ENCODE assay signal across 10 mouse cellular contexts in genomic region chr5:112280863-112281660, GRCm38 (mm10). TPM values are rescaled to one million over a fixed set of nuclear protein-coding genes. Genes with fewer than 3 reads are reported as not detected.
A peak's percentile ranks its signal among the peaks of the same experiment; 100 is the strongest.
DNase-seq lines count a peak whose midpoint lies in the region; ATAC-seq and TF ChIP-seq lines count a peak whose summit lies in the region.
"Had no signal": no experiment of that assay in that cellular context is flagged by ENCODE, and none has a peak within 500 bp of the region (broad histone marks: within the 10 kb centered on the region; RNA-seq: fewer than 3 reads in every experiment).

No protein-coding gene starts in this region.

- TF ChIP-seq CTCF in forebrain, postnatal 0 days (IDR thresholded peaks at IDR 0.05; ENCODE audit: low read depth) = no peak
- TF ChIP-seq CTCF in small intestine, adult 2 months (IDR thresholded peaks at IDR 0.05; ENCODE audit: extremely low read depth, insufficient read length, insufficient replicate concordance, low read depth, low read length) = no peak

- H3K9me3 ChIP-seq in forebrain, embryonic 13.5 days (replicated peaks) = no peaks in the 10 kb centered on the region
- no peaks in the 10 kb centered on the region for H3K9me3 ChIP-seq in forebrain, postnatal 0 days (ENCODE audit: low read length)
- no peaks in the 10 kb centered on the region for H3K9me3 ChIP-seq in lung, embryonic 15.5 days
- no peaks in the 10 kb centered on the region for H3K9me3 ChIP-seq in embryonic facial prominence, embryonic 10.5 days

- no peak for DNase-seq in forebrain, postnatal 0 days
- DNase-seq in lung, postnatal 36 days = no peak
- DNase-seq in embryonic facial prominence, embryonic 10.5 days (ENCODE audit: low spot score) = peak; percentile 24
- DNase-seq in cerebellum, postnatal 36 days = no peak
- no peak for DNase-seq in right cerebral cortex, adult 2 months (ENCODE audit: low spot score in 2 of 2)
- DNase-seq: cerebellum, adult 11-12 months had no signal

- no peak overlapping the region for H3K4me3 ChIP-seq in forebrain, embryonic 13.5 days
- no peak overlapping the region for H3K4me3 ChIP-seq in forebrain, postnatal 0 days (ENCODE audit: low read depth, low read length)
- H3K4me3 ChIP-seq in lung, embryonic 15.5 days = no peak overlapping the region
- H3K4me3 ChIP-seq in embryonic facial prominence, embryonic 10.5 days = no peak overlapping the region
- no peak overlapping the region for H3K4me3 ChIP-seq in small intestine, adult 2 months (ENCODE audit: low read depth, low read length)

- H3K4me2 ChIP-seq in forebrain, embryonic 13.5 days = no peak overlapping the region
- H3K4me2 ChIP-seq in forebrain, postnatal 0 days (ENCODE audit: low read depth) = no peak overlapping the region
- H3K4me2 ChIP-seq in lung, embryonic 15.5 days = no peak overlapping the region

- ATAC-seq in forebrain, embryonic 13.5 days = no peak
- no peak for ATAC-seq in forebrain, postnatal 0 days
- ATAC-seq in lung, embryonic 15.5 days (ENCODE audit: borderline replicate concordance, extremely low read depth, low FRiP score, low TSS enrichment) = no peak
- ATAC-seq: inflammation-experienced regulatory T-cells, adult 6 months had no signal

- H3K36me3 ChIP-seq in forebrain, embryonic 13.5 days (ENCODE audit: poor library complexity, severe bottlenecking) = no peaks in the 10 kb centered on the region
- H3K36me3 ChIP-seq in forebrain, postnatal 0 days (ENCODE audit: insufficient read depth) = no peaks in the 10 kb centered on the region
- H3K36me3 ChIP-seq in lung, embryonic 15.5 days = no peaks in the 10 kb centered on the region
- H3K36me3 ChIP-seq in embryonic facial prominence, embryonic 10.5 days (replicated peaks) = no peaks in the 10 kb centered on the region
- no peaks in the 10 kb centered on the region for H3K36me3 ChIP-seq in small intestine, adult 2 months (ENCODE audit: control insufficient read depth, insufficient read depth, low read length)

- WGBS in forebrain, embryonic 13.5 days = 55% methylated on average over 14 of the region's 15 CpGs
- 53% methylated on average over 15 of the region's 15 CpGs for WGBS in forebrain, postnatal 0 days
- WGBS in lung, embryonic 15.5 days = 52% methylated on average over 15 of the region's 15 CpGs
- 51% methylated on average over 15 of the region's 15 CpGs for WGBS in embryonic facial prominence, embryonic 10.5 days
- 73% methylated on average over 15 of the region's 15 CpGs for WGBS in small intestine, adult 2 months

- H3K9ac ChIP-seq in forebrain, embryonic 13.5 days = peak overlapping the region; percentile 12; the same call in 1 of the 2 replicates
- H3K9ac ChIP-seq in forebrain, postnatal 0 days = no peak overlapping the region
- no peak overlapping the region for H3K9ac ChIP-seq in lung, embryonic 15.5 days

- no peak for TF ChIP-seq POLR2A in small intestine, adult 2 months (IDR thresholded peaks at IDR 0.05; ENCODE audit: low read depth, low read length)

- H3K27me3 ChIP-seq in forebrain, embryonic 13.5 days = no peaks in the 10 kb centered on the region
- H3K27me3 ChIP-seq in forebrain, postnatal 0 days (ENCODE audit: insufficient read depth, low read length) = no peaks in the 10 kb centered on the region
- H3K27me3 ChIP-seq in lung, embryonic 15.5 days = no peaks in the 10 kb centered on the region
- no peaks in the 10 kb centered on the region for H3K27me3 ChIP-seq in embryonic facial prominence, embryonic 10.5 days (replicated peaks; ENCODE audit: low read depth, poor library complexity, severe bottlenecking)
- H3K27me3 ChIP-seq in small intestine, adult 2 months (ENCODE audit: control insufficient read depth, insufficient read depth, low read length) = no peaks in the 10 kb centered on the region

- H3K4me1 ChIP-seq in forebrain, embryonic 13.5 days = peaks cover 43% of the 10 kb centered on the region
- no peaks in the 10 kb centered on the region for H3K4me1 ChIP-seq in forebrain, postnatal 0 days (ENCODE audit: insufficient read depth)
- peaks cover 71% of the 10 kb centered on the region for H3K4me1 ChIP-seq in lung, embryonic 15.5 days
- peaks cover 80% of the 10 kb centered on the region for H3K4me1 ChIP-seq in embryonic facial prominence, embryonic 10.5 days
- H3K4me1 ChIP-seq in small intestine, adult 2 months (ENCODE audit: control insufficient read depth, insufficient read depth, insufficient read length, low read length) = peaks cover 25% of the 10 kb centered on the region

- H3K27ac ChIP-seq in forebrain, embryonic 13.5 days = no peak overlapping the region
- no peak overlapping the region for H3K27ac ChIP-seq in forebrain, postnatal 0 days (ENCODE audit: low read depth, low read length)
- peak overlapping the region; percentile 26; the same call in 1 of the 2 replicates for H3K27ac ChIP-seq in lung, embryonic 15.5 days
- no peak overlapping the region; the same call in 1 of the 2 replicates for H3K27ac ChIP-seq in embryonic facial prominence, embryonic 10.5 days (replicated peaks)
- peak overlapping the region; percentile 10; the same call in 1 of the 2 replicates for H3K27ac ChIP-seq in small intestine, adult 2 months (ENCODE audit: insufficient read depth, low read depth, low read length)

RNA-seq across cellular contexts. Expression of gene Tpst2, which starts 4.6 kb away (rescaled TPM):
- 28.4 and 29.8 TPM in 2 replicates for polyA plus RNA-seq in forebrain, embryonic 13.5 days (2015; fragmentation: Nextera tagmentation; extraction: Ambion mirVana)
- total RNA-seq in forebrain, postnatal 0 days (2014; rRNA removed) = 43.4 and 45.0 TPM in 2 replicates
- 37.9 and 39.0 TPM in 2 replicates for polyA plus RNA-seq in forebrain, postnatal 0 days (2015; fragmentation: Nextera tagmentation; extraction: Ambion mirVana)
- polyA plus RNA-seq in lung, embryonic 15.5 days (2015; fragmentation: Nextera tagmentation; extraction: Ambion mirVana) = 55.8 and 61.0 TPM in 2 replicates
- 34.0 and 35.9 TPM in 2 replicates for polyA plus RNA-seq in embryonic facial prominence, embryonic 10.5 days (2016; fragmentation: Nextera tagmentation; extraction: Ambion mirVana)
- 29.8 and 35.4 TPM in 2 replicates for polyA plus RNA-seq in small intestine, adult 2 months (2012; rRNA removed)

RNA-seq across cellular contexts. Expression of gene Crybb1, which starts 25.4 kb away (rescaled TPM):
- 2.1 TPM in 2 replicates for polyA plus RNA-seq in forebrain, embryonic 13.5 days (2015; fragmentation: Nextera tagmentation; extraction: Ambion mirVana)
- 5.0 and 6.3 TPM in 2 replicates for total RNA-seq in forebrain, postnatal 0 days (2014; rRNA removed)
- polyA plus RNA-seq in forebrain, postnatal 0 days (2015; fragmentation: Nextera tagmentation; extraction: Ambion mirVana) = 10.4 and 10.8 TPM in 2 replicates
- 3.2 and 4.5 TPM in 2 replicates for polyA plus RNA-seq in lung, embryonic 15.5 days (2015; fragmentation: Nextera tagmentation; extraction: Ambion mirVana)
- 0.20 and 0.80 TPM in 2 replicates for polyA plus RNA-seq in embryonic facial prominence, embryonic 10.5 days (2016; fragmentation: Nextera tagmentation; extraction: Ambion mirVana)
- 0.33 and 0.34 TPM in 2 replicates for polyA plus RNA-seq in small intestine, adult 2 months (2012; rRNA removed)

RNA-seq across cellular contexts. Expression of gene Cryba4, which starts 28.7 kb away (rescaled TPM):
- polyA plus RNA-seq in forebrain, embryonic 13.5 days (2015; fragmentation: Nextera tagmentation; extraction: Ambion mirVana) = 0.42 and 1.6 TPM in 2 replicates
- total RNA-seq in forebrain, postnatal 0 days (2014; rRNA removed) = 2.5 TPM in 1 of 2 replicates, not detected in the other
- polyA plus RNA-seq in forebrain, postnatal 0 days (2015; fragmentation: Nextera tagmentation; extraction: Ambion mirVana) = 2.4 and 2.6 TPM in 2 replicates
- polyA plus RNA-seq in lung, embryonic 15.5 days (2015; fragmentation: Nextera tagmentation; extraction: Ambion mirVana) = 1.3 and 1.6 TPM in 2 replicates
- 0.35 and 0.69 TPM in 2 replicates for polyA plus RNA-seq in embryonic facial prominence, embryonic 10.5 days (2016; fragmentation: Nextera tagmentation; extraction: Ambion mirVana)
- polyA plus RNA-seq in small intestine, adult 2 months (2012; rRNA removed) = 1.5 and 2.2 TPM in 2 replicates

RNA-seq across cellular contexts. Expression of gene Tfip11, which starts 45.1 kb away (rescaled TPM):
- 29.9 and 35.7 TPM in 2 replicates for polyA plus RNA-seq in forebrain, embryonic 13.5 days (2015; fragmentation: Nextera tagmentation; extraction: Ambion mirVana)
- 15.6 and 20.8 TPM in 2 replicates for total RNA-seq in forebrain, postnatal 0 days (2014; rRNA removed)
- 20.5 and 26.9 TPM in 2 replicates for polyA plus RNA-seq in forebrain, postnatal 0 days (2015; fragmentation: Nextera tagmentation; extraction: Ambion mirVana)
- 30.1 and 30.4 TPM in 2 replicates for polyA plus RNA-seq in lung, embryonic 15.5 days (2015; fragmentation: Nextera tagmentation; extraction: Ambion mirVana)
- 41.3 and 42.5 TPM in 2 replicates for polyA plus RNA-seq in embryonic facial prominence, embryonic 10.5 days (2016; fragmentation: Nextera tagmentation; extraction: Ambion mirVana)
- 18.3 and 40.0 TPM in 2 replicates for polyA plus RNA-seq in small intestine, adult 2 months (2012; rRNA removed)

Comparison
In these comparisons a context has a peak if more than half of its experiments do, and no peak if none do; other contexts are left out.
1. H3K27ac ChIP-seq: peak in lung, embryonic 15.5 days (single experiment) and small intestine, adult 2 months (single experiment); none in forebrain, embryonic 13.5 days (single experiment), forebrain, postnatal 0 days (single experiment) and embryonic facial prominence, embryonic 10.5 days (single experiment).